Comparison of ENCODE assay signal across 36 mouse cellular contexts in the genomic region with DNA sequence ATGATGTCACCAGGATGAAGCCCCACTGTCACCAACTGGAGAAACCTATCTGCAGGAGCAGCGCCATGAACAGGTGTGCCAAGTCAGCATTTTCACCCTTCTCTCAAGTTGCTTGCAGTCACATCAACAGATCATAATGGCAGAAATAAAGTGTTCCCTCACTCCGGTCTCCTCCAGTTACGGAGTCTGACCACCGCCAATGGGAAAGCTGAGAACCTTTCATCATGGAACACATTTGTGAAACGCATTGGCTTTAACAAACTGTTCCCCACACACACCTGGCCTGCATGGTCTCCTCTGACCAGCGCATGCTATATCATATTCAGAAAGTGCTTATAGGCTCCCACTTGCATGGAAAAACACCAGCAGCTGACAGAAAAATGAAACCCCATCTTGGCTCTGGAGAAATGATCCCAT. TPM values are rescaled to one million over a fixed set of nuclear protein-coding genes. Genes with fewer than 3 reads are reported as not detected.
DNase-seq lines count a peak whose midpoint lies in the region; ATAC-seq and TF ChIP-seq lines count a peak whose summit lies in the region.
"Had no signal": no experiment of that assay in that cellular context is flagged by ENCODE, and none has a peak within 500 bp of the region (broad histone marks: within the 10 kb centered on the region; RNA-seq: fewer than 3 reads in every experiment).

No protein-coding gene starts in this region.

- no peak overlapping the region for H3K4me3 ChIP-seq in heart, embryonic 11.5 days (ENCODE audit: low read depth, low read length)
- H3K4me3 ChIP-seq in ES-E14 (ENCODE audit: insufficient read depth in 1 of 2, low read depth in 1 of 2, low read length in 2 of 2, poor library complexity in 1 of 2, severe bottlenecking in 1 of 2) = no peak overlapping the region
- H3K4me3 ChIP-seq: embryonic facial prominence, embryonic 12.5 days; erythroblast, embryonic 14.5 days; heart, embryonic 10.5 days; hindbrain, embryonic 12.5 days; intestine, embryonic 15.5 days; liver, embryonic 12.5 days; neural tube, embryonic 12.5 days had no signal

- H3K4me1 ChIP-seq in heart, embryonic 11.5 days (ENCODE audit: control insufficient read depth, insufficient read depth, low read length) = no peaks in the 10 kb centered on the region
- no peaks in the 10 kb centered on the region for H3K4me1 ChIP-seq in ES-E14 (ENCODE audit: control insufficient read depth in 2 of 2, insufficient read depth in 2 of 2, low read length in 2 of 2, poor library complexity in 1 of 2)
- H3K4me1 ChIP-seq: embryonic facial prominence, embryonic 12.5 days; heart, embryonic 10.5 days; hindbrain, embryonic 12.5 days; intestine, embryonic 15.5 days; liver, embryonic 12.5 days; neural tube, embryonic 12.5 days had no signal

- H3K9me3 ChIP-seq in heart, embryonic 11.5 days (replicated peaks; ENCODE audit: control insufficient read depth, low read length) = no peaks in the 10 kb centered on the region
- H3K9me3 ChIP-seq in ES-E14 (ENCODE audit: control insufficient read depth, insufficient read depth, low read depth, low read length) = no peaks in the 10 kb centered on the region
- H3K9me3 ChIP-seq: embryonic facial prominence, embryonic 12.5 days; G1E; heart, embryonic 10.5 days; hindbrain, embryonic 12.5 days; intestine, embryonic 15.5 days; liver, embryonic 12.5 days; neural tube, embryonic 12.5 days had no signal

- in situ Hi-C loops in ES-E14 (cut with MboI; ENCODE audit: low sequenced_read_pairs in 2 of 2, unreplicated experiment in 2 of 2) = no loop called here

- H3K36me3 ChIP-seq in heart, embryonic 11.5 days (ENCODE audit: control insufficient read depth, insufficient read depth, low read length) = peaks cover 18% of the 10 kb centered on the region
- H3K36me3 ChIP-seq in ES-E14 (ENCODE audit: control insufficient read depth, insufficient read depth, low read length, poor library complexity, severe bottlenecking) = peaks cover 6% of the 10 kb centered on the region; the same call in 1 of the 2 replicates
- H3K36me3 ChIP-seq: embryonic facial prominence, embryonic 12.5 days; G1E; hindbrain, embryonic 12.5 days; intestine, embryonic 15.5 days; liver, embryonic 12.5 days; neural tube, embryonic 12.5 days had no signal

- 93% methylated on average over 6 of the region's 6 CpGs for WGBS in heart, embryonic 11.5 days (ENCODE audit: insufficient replicate concordance)

- no peaks in the 10 kb centered on the region for H3K27me3 ChIP-seq in heart, embryonic 11.5 days (ENCODE audit: control insufficient read depth, insufficient read depth, low read length)
- H3K27me3 ChIP-seq: embryonic facial prominence, embryonic 12.5 days; hindbrain, embryonic 12.5 days; intestine, embryonic 15.5 days; liver, embryonic 12.5 days; neural tube, embryonic 12.5 days; Patski had no signal

- no peak overlapping the region for H3K4me2 ChIP-seq in heart, embryonic 11.5 days
- H3K4me2 ChIP-seq: embryonic facial prominence, embryonic 12.5 days; hindbrain, embryonic 12.5 days; intestine, embryonic 15.5 days; liver, embryonic 12.5 days; midbrain, embryonic 11.5 days; neural tube, embryonic 12.5 days had no signal

- ATAC-seq in heart, embryonic 11.5 days (replicated peaks; ENCODE audit: insufficient number of reproducible peaks, low FRiP score, low TSS enrichment) = no peak
- ATAC-seq in megakaryocyte, adult 5-6 weeks (ENCODE audit: poor library complexity, severe bottlenecking) = no peak
- ATAC-seq: forebrain, embryonic 16.5 days; hindbrain, postnatal 0 days; intestine, embryonic 15.5 days; liver, embryonic 12.5 days; liver, postnatal 0 days; midbrain, embryonic 16.5 days; Patski had no signal

- H3K9ac ChIP-seq in heart, embryonic 11.5 days (ENCODE audit: low read depth, low read length) = no peak overlapping the region
- H3K9ac ChIP-seq in ES-E14 (ENCODE audit: insufficient read depth, low read depth, low read length, poor library complexity, severe bottlenecking) = no peak overlapping the region
- H3K9ac ChIP-seq: embryonic facial prominence, embryonic 12.5 days; hindbrain, embryonic 12.5 days; intestine, embryonic 15.5 days; liver, embryonic 12.5 days; liver, postnatal 0 days; neural tube, embryonic 12.5 days had no signal

- H3K27ac ChIP-seq in heart, embryonic 11.5 days (ENCODE audit: low read depth, low read length) = no peak overlapping the region
- no peak overlapping the region for H3K27ac ChIP-seq in ES-E14 (ENCODE audit: insufficient read depth, low read depth, low read length, poor library complexity, severe bottlenecking)
- H3K27ac ChIP-seq: embryonic facial prominence, embryonic 12.5 days; heart, embryonic 10.5 days; hindbrain, embryonic 12.5 days; hindbrain, postnatal 0 days; intestine, embryonic 15.5 days; liver, embryonic 12.5 days; neural tube, embryonic 12.5 days; stomach, postnatal 0 days had no signal

- peak; percentile 73 for DNase-seq in heart, adult 11 months
- DNase-seq in ES-E14 (ENCODE audit: low read depth, low spot score) = no peak
- DNase-seq in forelimb bud, embryonic 11.5 days (ENCODE audit: low read depth, low spot score) = peak; percentile 56
- DNase-seq in skeletal muscle tissue, adult 2 months (ENCODE audit: low read depth, low spot score) = peak; percentile 94
- DNase-seq: adrenal gland, postnatal 14 days; B cell, adult 2 months; cerebellum, adult 11 months; cerebellum, adult 9-10 months; cerebellum, postnatal 36 days; heart, postnatal 36 days; kidney, adult 2 months; kidney, postnatal 36 days; liver, postnatal 0 days; right cerebral cortex, adult 18-20 months; thymus, adult 18-20 months; thymus, postnatal 25 days had no signal

TF ChIP-seq in ES-E14, 5 proteins besides CTCF, POLR2A, EP300 and RAD21:
- TF ChIP-seq HCFC1 (IDR thresholded peaks at IDR 0.05; ENCODE audit: borderline replicate concordance, insufficient read depth, low read length) (no peak), CHD2 (IDR thresholded peaks at IDR 0.05; ENCODE audit: low read depth, low read length) (no peak), MAFK (IDR thresholded peaks at IDR 0.05; ENCODE audit: insufficient read depth, low read depth, low read length) (peak; percentile 70), ZC3H11A (IDR thresholded peaks at IDR 0.05; ENCODE audit: borderline replicate concordance, low read depth, low read length) (no peak), ZNF384 (IDR thresholded peaks at IDR 0.05; ENCODE audit: low read depth, low read length) (no peak)
TF ChIP-seq in ES-E14: peak in this region for 1.

RNA-seq across cellular contexts. Expression of a gene that starts 23.4 kb away (rescaled TPM):
- 107 and 123 TPM in 2 replicates for polyA plus RNA-seq in heart, embryonic 11.5 days (2014; fragmentation: Nextera tagmentation; extraction: Ambion mirVana)
- total RNA-seq in ES-E14 (2012; rRNA removed) = 23.6 and 26.7 TPM in 2 replicates
- not detected in 2 replicates for total RNA-seq in megakaryocyte, adult 5-6 weeks (2015)
- not detected in 2 replicates for total RNA-seq in megakaryocyte, adult 5-6 weeks (2017)
- total RNA-seq: megakaryocyte progenitor cell, adult 5-6 weeks had no signal
- polyA plus RNA-seq: erythroblast, embryonic 14.5 days; G1E had no signal

RNA-seq across cellular contexts. Expression of a gene that starts 25.9 kb away (rescaled TPM):
- 0.52 and 0.99 TPM in 2 replicates for polyA plus RNA-seq in heart, embryonic 11.5 days (2014; fragmentation: Nextera tagmentation; extraction: Ambion mirVana)
- 4.0 and 5.7 TPM in 2 replicates for total RNA-seq in ES-E14 (2012; rRNA removed)
- total RNA-seq in megakaryocyte, adult 5-6 weeks (2015) = not detected in 2 replicates
- total RNA-seq in megakaryocyte, adult 5-6 weeks (2017) = not detected in 2 replicates
- total RNA-seq: adrenal gland, postnatal 14 days; G1E; heart, postnatal 36 days; megakaryocyte progenitor cell, adult 5-6 weeks had no signal
- polyA plus RNA-seq: erythroblast, embryonic 14.5 days; G1E; liver, postnatal 0 days; Patski; spleen, adult 2 months; stomach, postnatal 0 days had no signal

RNA-seq across cellular contexts. Expression of a gene that starts 47.2 kb away (rescaled TPM):
- polyA plus RNA-seq in heart, embryonic 11.5 days (2014; fragmentation: Nextera tagmentation; extraction: Ambion mirVana) = not detected in 2 replicates
- total RNA-seq in ES-E14 (2012; rRNA removed) = 0.98 and 1.4 TPM in 2 replicates
- not detected in 2 replicates for total RNA-seq in megakaryocyte, adult 5-6 weeks (2015)
- total RNA-seq in megakaryocyte, adult 5-6 weeks (2017) = not detected in 2 replicates
- total RNA-seq: granulocyte monocyte progenitor cell, adult 5-6 weeks; heart, postnatal 36 days; hindbrain, postnatal 0 days; megakaryocyte progenitor cell, adult 5-6 weeks had no signal
- polyA plus RNA-seq: erythroblast, embryonic 14.5 days; forebrain, embryonic 11.5 days; forebrain, embryonic 16.5 days; G1E; heart, embryonic 10.5 days; hindbrain, postnatal 0 days; liver, embryonic 12.5 days; midbrain, embryonic 11.5 days; midbrain, embryonic 16.5 days; neural tube, embryonic 12.5 days had no signal

RNA-seq across cellular contexts. Expression of a gene that starts 53.0 kb away (rescaled TPM):
- 93.8 and 101 TPM in 2 replicates for polyA plus RNA-seq in heart, embryonic 11.5 days (2014; fragmentation: Nextera tagmentation; extraction: Ambion mirVana)
- total RNA-seq in ES-E14 (2012; rRNA removed) = 278 and 286 TPM in 2 replicates
- 62.4 and 71.7 TPM in 2 replicates for total RNA-seq in megakaryocyte, adult 5-6 weeks (2015)
- total RNA-seq in megakaryocyte, adult 5-6 weeks (2017) = 35.4 and 36.0 TPM in 2 replicates

Comparison
In these comparisons a context has a peak if more than half of its experiments do, and no peak if none do; other contexts are left out.
1. RNA of a gene that starts 23.4 kb away (total RNA-seq): 23.6 to 26.7 TPM in ES-E14; not detected in megakaryocyte, adult 5-6 weeks; every median in the first group is over 10 times any median in the second.